Mouse (Mus musculus): ENCODE measurements around the gene C2cd6. TPM values are rescaled to one million over a fixed set of nuclear protein-coding genes. Genes with fewer than 3 reads are reported as not detected.

The C2cd6 gene
- polyA plus RNA-seq (2016; fragmentation: Nextera tagmentation; extraction: Ambion mirVana), result not detected in 2 replicates

- H3K4me1 ChIP-seq (replicated peaks), result no peaks in the 10 kb centered on the region
- no peaks in the 10 kb centered on the region for H3K9me3 ChIP-seq
- H3K36me3 ChIP-seq, result peaks cover 6% of the 10 kb centered on the region
- no peaks in the 10 kb centered on the region for H3K27me3 ChIP-seq (ENCODE audit: insufficient read depth, poor library complexity, severe bottlenecking)
- 92% methylated on average over 19 of the region's 19 CpGs for WGBS
- no peak within 1 kb of the TSS for H3K4me3 ChIP-seq
- H3K27ac ChIP-seq, result no peak within 1 kb of the TSS
- no peak for DNase-seq (ENCODE audit: low spot score)
Observed at GRCm38 (mm10) chr1:59094705-59095104, at the start of gene C2cd6. C2cd6 (minus strand) TSS chr1:59094900.

DNA sequence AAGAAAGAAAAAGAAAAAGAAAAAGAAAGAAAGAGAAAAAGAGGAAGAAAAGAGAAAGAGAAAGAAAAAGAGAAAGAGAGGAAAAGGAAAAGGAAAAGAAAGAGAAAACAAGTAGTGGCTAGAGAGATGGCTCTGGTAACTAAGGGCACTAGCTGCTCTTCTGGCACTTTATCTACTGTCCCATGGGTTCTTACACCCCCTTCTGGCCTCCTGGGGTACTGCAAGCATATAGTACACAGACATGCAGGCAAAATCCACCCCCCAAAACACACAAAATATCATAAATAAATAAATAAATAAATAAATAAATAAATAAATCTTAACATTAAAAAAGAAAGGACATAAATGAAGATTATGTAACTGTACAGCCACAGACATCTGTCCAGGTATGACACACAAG, 48.1 kb upstream of the C2cd6 start:
- peak; percentile 60 for DNase-seq (ENCODE audit: low spot score)
- no peak overlapping the region for H3K27ac ChIP-seq
- no peaks in the 10 kb centered on the region for H3K4me1 ChIP-seq (replicated peaks)
- H3K4me3 ChIP-seq, result no peak overlapping the region
- H3K27me3 ChIP-seq (ENCODE audit: insufficient read depth, poor library complexity, severe bottlenecking), result no peaks in the 10 kb centered on the region
- 0 out of 2 replicates have a peak, but pooled peaks cover 3% of the 10 kb centered on the region for H3K9me3 ChIP-seq
- H3K36me3 ChIP-seq, result no peaks in the 10 kb centered on the region

DNA sequence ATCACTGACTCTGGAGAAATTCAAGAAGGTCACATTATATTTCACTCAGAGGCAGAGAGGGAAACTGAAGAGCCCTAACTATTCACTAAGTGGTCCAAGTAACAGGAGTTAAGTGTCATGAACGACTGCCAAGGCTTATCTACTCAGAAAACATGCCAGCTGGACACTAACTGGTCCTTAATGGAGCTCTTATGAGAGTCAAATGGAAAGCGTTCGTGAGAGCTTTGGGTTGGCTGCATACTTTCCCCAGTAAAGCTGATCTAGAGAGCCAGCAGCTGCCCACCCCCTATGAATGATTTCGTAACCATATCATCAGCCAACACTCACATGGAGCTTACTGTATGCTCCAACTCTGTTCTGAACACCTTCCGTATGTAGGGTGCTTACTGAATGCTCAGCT, 39.7 kb upstream of the C2cd6 start:
- Histone ChIP-seq H3K27me3 (ENCODE audit: insufficient read depth, poor library complexity, severe bottlenecking) (no peaks in the 10 kb centered on the region), H3K27ac (no peak overlapping the region), H3K36me3 (no peaks in the 10 kb centered on the region), H3K4me1 (replicated peaks) (no peaks in the 10 kb centered on the region), H3K4me3 (no peak overlapping the region), H3K9me3 (no peaks in the 10 kb centered on the region)
- no peak for DNase-seq (ENCODE audit: low spot score)
- 83% methylated on average over 5 of the region's 5 CpGs for WGBS

- 77% methylated on average over 7 of the region's 7 CpGs for WGBS
Observed at GRCm38 (mm10) chr1:59128879-59129278, 34.2 kb upstream of the C2cd6 start.

GRCm38 (mm10) chr1:59125558-59125957, 30.9 kb upstream of the C2cd6 start:
- no peaks in the 10 kb centered on the region for H3K36me3 ChIP-seq
- no peak overlapping the region for H3K4me3 ChIP-seq
- H3K4me1 ChIP-seq (replicated peaks), result peaks cover 2% of the 10 kb centered on the region; the same call in 1 of the 2 replicates
- H3K27me3 ChIP-seq (ENCODE audit: insufficient read depth, poor library complexity, severe bottlenecking), result no peaks in the 10 kb centered on the region
- no peak for DNase-seq (ENCODE audit: low spot score)
- H3K9me3 ChIP-seq, result no peaks in the 10 kb centered on the region
- no peak overlapping the region for H3K27ac ChIP-seq
- WGBS, result 79% methylated on average over 5 of the region's 5 CpGs

More at GRCm38 (mm10) chr1:59128879-59129278, 34.2 kb upstream of the C2cd6 start:
- Histone ChIP-seq H3K9me3 (no peaks in the 10 kb centered on the region), H3K27ac (no peak overlapping the region), H3K36me3 (no peaks in the 10 kb centered on the region), H3K4me3 (no peak overlapping the region), H3K4me1 (replicated peaks) (no peaks in the 10 kb centered on the region), H3K27me3 (ENCODE audit: insufficient read depth, poor library complexity, severe bottlenecking) (no peaks in the 10 kb centered on the region)
- no peak for DNase-seq (ENCODE audit: low spot score)

GRCm38 (mm10) chr1:59119720-59120457, 25.2 kb upstream of the C2cd6 start, which contains the start of gene Tmem237:
Tmem237 (minus strand) TSS chr1:59120408.
- Histone ChIP-seq H3K4me1 (replicated peaks) (peaks cover 21% of the 10 kb centered on the region), H3K36me3 (peaks cover 20% of the 10 kb centered on the region; the same call in 1 of the 2 replicates), H3K4me3 (peak within 1 kb of the TSS; percentile 86), H3K27me3 (ENCODE audit: insufficient read depth, poor library complexity, severe bottlenecking) (no peaks in the 10 kb centered on the region), H3K9me3 (no peaks in the 10 kb centered on the region), H3K27ac (peak within 1 kb of the TSS; percentile 97)
- WGBS, result under 1% methylated on average over 74 of the region's 74 CpGs
- peak; percentile 96 for DNase-seq (ENCODE audit: low spot score)

DNA sequence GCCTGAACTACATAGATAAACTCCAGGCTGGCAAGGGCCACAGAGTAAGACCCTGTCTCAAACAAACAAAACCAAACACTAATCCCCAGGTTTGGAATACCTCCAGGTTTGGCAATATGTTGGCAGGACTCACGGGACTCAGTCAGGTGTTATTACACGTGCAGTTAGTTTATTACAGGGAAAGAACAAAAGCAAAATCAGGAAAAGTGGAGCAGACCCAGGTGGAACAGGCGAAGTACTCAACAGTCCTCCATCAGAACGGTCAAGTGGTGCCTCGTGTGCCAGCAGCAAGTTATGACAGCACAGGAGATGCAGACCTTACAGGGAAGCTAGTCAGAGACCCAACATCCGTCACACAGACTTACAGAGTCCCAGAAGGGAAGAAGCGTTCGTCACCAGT, 15.8 kb upstream of the C2cd6 start:
- Histone ChIP-seq H3K4me3 (no peak overlapping the region), H3K9me3 (no peaks in the 10 kb centered on the region), H3K36me3 (peaks cover 84% of the 10 kb centered on the region), H3K27ac (no peak overlapping the region), H3K4me1 (replicated peaks) (no peaks in the 10 kb centered on the region), H3K27me3 (ENCODE audit: insufficient read depth, poor library complexity, severe bottlenecking) (no peaks in the 10 kb centered on the region)
- DNase-seq (ENCODE audit: low spot score), result no peak
- 91% methylated on average over 8 of the region's 8 CpGs for WGBS

GRCm38 (mm10) chr1:59102071-59102470, 7.4 kb upstream of the C2cd6 start:
- no peak overlapping the region for H3K4me3 ChIP-seq
- no peaks in the 10 kb centered on the region for H3K4me1 ChIP-seq (replicated peaks)
- peaks cover 52% of the 10 kb centered on the region for H3K36me3 ChIP-seq
- WGBS, result 90% methylated on average over 6 of the region's 6 CpGs
- no peak for DNase-seq (ENCODE audit: low spot score)
- H3K9me3 ChIP-seq, result no peaks in the 10 kb centered on the region
- H3K27ac ChIP-seq, result no peak overlapping the region
- H3K27me3 ChIP-seq (ENCODE audit: insufficient read depth, poor library complexity, severe bottlenecking), result no peaks in the 10 kb centered on the region

DNA sequence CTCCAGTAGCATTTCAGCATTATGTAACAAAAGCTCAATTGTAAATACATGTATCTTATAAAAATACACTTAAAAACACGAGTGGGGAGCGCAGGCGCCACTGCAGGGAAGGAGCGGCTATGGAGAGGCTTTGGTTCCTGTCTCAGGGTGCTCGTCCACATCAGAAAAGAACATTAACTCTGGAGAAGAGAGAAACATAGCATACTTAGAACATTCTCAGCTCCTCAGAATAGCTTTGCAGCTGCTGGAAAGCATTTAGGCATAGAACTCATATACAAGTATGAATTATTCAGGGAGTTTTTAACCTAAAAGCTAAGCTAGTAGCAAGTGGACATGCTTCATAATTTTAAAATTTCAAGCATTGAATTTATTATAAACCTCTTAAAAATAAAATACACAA, 6.3 kb upstream of the C2cd6 start:
- H3K4me1 ChIP-seq (replicated peaks), result no peaks in the 10 kb centered on the region
- 90% methylated on average over 5 of the region's 5 CpGs for WGBS
- H3K4me3 ChIP-seq, result no peak overlapping the region
- H3K9me3 ChIP-seq, result no peaks in the 10 kb centered on the region
- no peaks in the 10 kb centered on the region for H3K27me3 ChIP-seq (ENCODE audit: insufficient read depth, poor library complexity, severe bottlenecking)
- H3K36me3 ChIP-seq, result peaks cover 41% of the 10 kb centered on the region
- DNase-seq (ENCODE audit: low spot score), result no peak
- no peak overlapping the region for H3K27ac ChIP-seq

GRCm38 (mm10) chr1:59070867-59071266, 23.8 kb downstream of the C2cd6 start:
- no peaks in the 10 kb centered on the region for H3K4me1 ChIP-seq (replicated peaks)
- no peaks in the 10 kb centered on the region for H3K27me3 ChIP-seq (ENCODE audit: insufficient read depth, poor library complexity, severe bottlenecking)
- no peak overlapping the region for H3K27ac ChIP-seq
- H3K9me3 ChIP-seq, result no peaks in the 10 kb centered on the region
- 41% methylated on average over 3 of the region's 3 CpGs for WGBS
- no peak for DNase-seq (ENCODE audit: low spot score)
- no peaks in the 10 kb centered on the region for H3K36me3 ChIP-seq
- no peak overlapping the region for H3K4me3 ChIP-seq

DNA sequence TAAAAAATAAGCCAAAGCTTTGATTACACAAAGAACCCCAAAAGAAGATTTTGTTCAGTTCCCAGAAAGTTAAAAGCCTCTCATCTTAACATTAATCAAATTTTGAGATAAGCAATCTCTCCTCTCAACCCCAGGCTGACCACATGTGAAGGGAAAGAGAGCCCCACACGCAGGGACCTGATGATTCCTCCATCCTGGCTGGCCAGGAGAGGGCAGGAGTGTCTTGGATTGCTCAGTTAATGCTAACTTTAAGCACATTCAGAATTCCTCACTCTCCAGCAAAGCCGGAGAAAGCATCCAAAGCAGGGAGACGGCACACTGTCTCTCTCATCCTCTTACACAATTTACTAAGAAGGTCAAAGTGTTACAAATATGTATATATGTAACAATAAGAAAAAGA, 26.7 kb downstream of the C2cd6 start:
- H3K27me3 ChIP-seq (ENCODE audit: insufficient read depth, poor library complexity, severe bottlenecking), result no peaks in the 10 kb centered on the region
- no peak overlapping the region for H3K4me3 ChIP-seq
- whole genome bisulfite sequencing, result 14% methylated on average over 3 of the region's 3 CpGs
- peak; percentile 48 for DNase-seq (ENCODE audit: low spot score)
- no peaks in the 10 kb centered on the region for H3K4me1 ChIP-seq (replicated peaks)
- H3K27ac ChIP-seq, result no peak overlapping the region
- H3K36me3 ChIP-seq, result no peaks in the 10 kb centered on the region
- H3K9me3 ChIP-seq, result no peaks in the 10 kb centered on the region

DNA sequence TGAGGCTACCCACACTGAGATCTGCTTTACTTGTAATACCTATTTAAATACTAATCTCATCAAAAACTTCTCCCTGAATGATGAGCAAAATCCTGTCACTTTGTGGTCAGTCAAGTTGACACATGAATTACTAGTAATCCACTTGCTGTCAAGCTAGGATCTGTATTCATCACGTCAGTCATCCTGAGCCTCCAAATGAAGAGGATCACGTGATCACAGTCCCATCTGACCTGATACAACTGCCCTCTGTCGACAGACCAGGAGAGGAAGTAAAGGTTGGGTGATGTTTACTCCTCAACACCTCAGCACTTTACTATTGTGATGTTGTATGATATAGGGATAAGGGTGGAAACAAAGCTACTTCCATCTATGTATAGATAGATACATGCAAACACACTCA, 31.0 kb downstream of the C2cd6 start:
- Histone ChIP-seq H3K9me3 (no peaks in the 10 kb centered on the region), H3K4me3 (no peak overlapping the region), H3K36me3 (no peaks in the 10 kb centered on the region), H3K4me1 (replicated peaks) (no peaks in the 10 kb centered on the region), H3K27ac (no peak overlapping the region), H3K27me3 (ENCODE audit: insufficient read depth, poor library complexity, severe bottlenecking) (no peaks in the 10 kb centered on the region)
- WGBS, result 59% methylated on average over 3 of the region's 3 CpGs
- DNase-seq (ENCODE audit: low spot score), result no peak

DNA sequence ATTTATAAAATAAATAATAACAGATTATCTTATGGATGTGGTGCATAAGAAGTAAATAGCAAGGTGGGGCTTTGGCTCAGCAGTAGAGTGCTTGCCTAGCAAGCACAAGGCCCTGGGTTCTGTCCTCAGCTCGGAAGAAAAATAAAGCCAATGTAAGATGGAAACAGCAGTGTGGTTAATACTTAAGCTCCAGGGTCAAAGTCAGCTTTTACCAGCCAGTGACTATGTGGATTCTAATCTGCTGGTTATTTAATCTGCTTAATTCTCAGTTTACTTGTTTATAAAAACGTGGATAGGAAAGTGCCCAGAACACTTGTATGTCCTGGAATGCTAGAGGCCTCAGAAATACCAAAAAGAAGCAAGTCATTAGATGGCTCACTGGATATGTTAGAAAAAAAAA, 37.7 kb downstream of the C2cd6 start:
- Histone ChIP-seq H3K9me3 (no peaks in the 10 kb centered on the region), H3K27me3 (ENCODE audit: insufficient read depth, poor library complexity, severe bottlenecking) (no peaks in the 10 kb centered on the region), H3K4me3 (no peak overlapping the region), H3K4me1 (replicated peaks) (no peaks in the 10 kb centered on the region), H3K36me3 (no peaks in the 10 kb centered on the region), H3K27ac (no peak overlapping the region)
- WGBS, result 68% methylated on average over 2 of the region's 2 CpGs
- no peak for DNase-seq (ENCODE audit: low spot score)
